Mouse (Mus musculus) MEL (cell line): ENCODE measurements around the gene Borcs7. TPM values are rescaled to one million over a fixed set of nuclear protein-coding genes. Genes with fewer than 3 reads are reported as not detected.

Experiments
- DNase-seq: peaks from one replicate; pipeline ENCODE4 v3.0.0; 2011; ENCODE audit warnings: low read depth, low spot score
- H3K27ac ChIP-seq: 2 replicates; pipeline ENCODE4 v1.5.1; 2012; ENCODE audit warnings: low read depth, mild to moderate bottlenecking, control low read depth, low read length, moderate library complexity; ENCODE audit not compliant: control insufficient read depth
- H3K27me3 ChIP-seq, 2 experiments: fragments of 150-350 bp in 1 of 2; sonication (generic) in 1 of 2; 2 replicates each; pipeline ENCODE4 v1.6.1; 2012; ENCODE audit warnings: low read length in 2 of 2, mild to moderate bottlenecking in 2 of 2, improper control_type of control experiment in 1 of 2, moderate library complexity in 1 of 2; ENCODE audit not compliant: insufficient read depth in 2 of 2, control insufficient read depth in 1 of 2
- H3K36me3 ChIP-seq, 2 experiments: 2 replicates each; pipeline ENCODE4 v1.6.1; 2012 to 2014; ENCODE audit warnings: low read length in 2 of 2, improper control_type of control experiment in 1 of 2, inconsistent platforms in 1 of 2, mild to moderate bottlenecking in 1 of 2; ENCODE audit not compliant: insufficient read depth in 2 of 2, control insufficient read depth in 1 of 2
- H3K4me1 ChIP-seq, 2 experiments: fragments of 150-350 bp in 1 of 2; sonication (generic) in 1 of 2; 2 replicates each; pipeline ENCODE4 v1.6.1; 2012; ENCODE audit warnings: low read length in 2 of 2, improper control_type of control experiment in 1 of 2, mild to moderate bottlenecking in 1 of 2; ENCODE audit not compliant: insufficient read depth in 2 of 2, control insufficient read depth in 1 of 2
- H3K4me3 ChIP-seq, 2 experiments: fragments of 150-350 bp in 1 of 2; sonication (generic) in 1 of 2; 2 replicates each; pipeline ENCODE4 v1.5.1; 2012; ENCODE audit warnings: low read depth in 2 of 2, low read length in 2 of 2, mild to moderate bottlenecking in 2 of 2, moderate library complexity in 2 of 2, control low read depth in 1 of 2, improper control_type of control experiment in 1 of 2; ENCODE audit not compliant: control insufficient read depth in 1 of 2, insufficient read depth in 1 of 2
- H3K79me2 ChIP-seq: 2 replicates; pipeline ENCODE4 v1.6.1; 2012; ENCODE audit warnings: mild to moderate bottlenecking, low read length, moderate library complexity; ENCODE audit not compliant: control insufficient read depth, poor library complexity, insufficient read depth
- H3K9ac ChIP-seq: 2 replicates; pipeline ENCODE4 v1.6.1; 2012; ENCODE audit warnings: low read depth, mild to moderate bottlenecking, control low read depth, low read length, moderate library complexity; ENCODE audit not compliant: control insufficient read depth, poor library complexity, severe bottlenecking
- H3K9me3 ChIP-seq: fragments of 150-350 bp; sonication (generic); replicated peaks from 2 replicates; pipeline ENCODE4 v1.6.1; 2012; ENCODE audit warnings: mild to moderate bottlenecking, low read length, improper control_type of control experiment, moderate library complexity; ENCODE audit not compliant: insufficient read depth
- ELF1 ChIP-seq: IDR thresholded peaks from 2 replicates; pipeline ENCODE4 v1.6.1; 2014; ENCODE audit warnings: low read depth, mild to moderate bottlenecking, inconsistent platforms, low read length, improper control_type of control experiment, moderate library complexity
- EP300 ChIP-seq, 2 experiments: IDR thresholded peaks; 2 replicates each; pipeline ENCODE4 v1.6.1; 2011; ENCODE audit warnings: improper control_type of control experiment in 2 of 2, low read length in 2 of 2, low read depth in 1 of 2, mild to moderate bottlenecking in 1 of 2
- ETS1 ChIP-seq: IDR thresholded peaks from 2 replicates; pipeline ENCODE4 v1.6.1; 2012; ENCODE audit warnings: low read depth, mild to moderate bottlenecking, inconsistent platforms, low read length, improper control_type of control experiment, moderate library complexity
- GATA1 ChIP-seq: IDR thresholded peaks from 2 replicates; pipeline ENCODE4 v1.6.1; 2011; ENCODE audit warnings: low read depth, low read length, improper control_type of control experiment
- JUND ChIP-seq: IDR thresholded peaks from 2 replicates; pipeline ENCODE4 v1.6.1; 2011; ENCODE audit warnings: low read depth, mild to moderate bottlenecking, improper control_type of control experiment, low read length
- KAT2A ChIP-seq: conservative IDR thresholded peaks from 2 replicates; pipeline ENCODE4 v1.6.1; 2012; ENCODE audit warnings: low read depth, low read length, improper control_type of control experiment, inconsistent platforms
- MAFK ChIP-seq: IDR thresholded peaks from 2 replicates; pipeline ENCODE4 v1.6.1; 2011; ENCODE audit warnings: low read depth, mild to moderate bottlenecking, low read length, improper control_type of control experiment, borderline replicate concordance
- MAX ChIP-seq: IDR thresholded peaks from 2 replicates; pipeline ENCODE4 v1.6.1; 2011; ENCODE audit warnings: low read length, improper control_type of control experiment
- MAZ ChIP-seq: IDR thresholded peaks from 2 replicates; pipeline ENCODE4 v1.6.1; 2012; ENCODE audit warnings: low read depth, mild to moderate bottlenecking, inconsistent platforms, low read length, improper control_type of control experiment
- MXI1 ChIP-seq: IDR thresholded peaks from 2 replicates; pipeline ENCODE4 v1.6.1; 2011; ENCODE audit warnings: mild to moderate bottlenecking, low read depth, low read length, improper control_type of control experiment
- MYB ChIP-seq: IDR thresholded peaks from 2 replicates; pipeline ENCODE4 v1.6.1; 2011; ENCODE audit warnings: mild to moderate bottlenecking, low read depth, low read length, improper control_type of control experiment
- POLR2AphosphoS5 ChIP-seq: IDR thresholded peaks from 2 replicates; pipeline ENCODE4 v1.6.1; 2012; ENCODE audit warnings: low read depth, borderline replicate concordance, mild to moderate bottlenecking, inconsistent platforms, low read length, moderate library complexity, mixed read lengths
- RAD21 ChIP-seq: IDR thresholded peaks from 2 replicates; pipeline ENCODE4 v1.6.1; 2011; ENCODE audit warnings: mild to moderate bottlenecking, low read depth, low read length, improper control_type of control experiment
- RCOR1 ChIP-seq: IDR thresholded peaks from 2 replicates; pipeline ENCODE4 v1.6.1; 2012; ENCODE audit warnings: low read depth, mild to moderate bottlenecking, inconsistent platforms, low read length, improper control_type of control experiment
- SMC3 ChIP-seq: IDR thresholded peaks from 2 replicates; pipeline ENCODE4 v1.6.1; 2011; ENCODE audit warnings: low read depth, low read length, improper control_type of control experiment
- TBP ChIP-seq: IDR thresholded peaks from 2 replicates; pipeline ENCODE4 v1.8.0; 2011; ENCODE audit warnings: low read depth, low read length, improper control_type of control experiment
- TCF12 ChIP-seq: IDR thresholded peaks from 2 replicates; pipeline ENCODE4 v1.6.1; 2014; ENCODE audit warnings: low read depth, mild to moderate bottlenecking, inconsistent platforms, low read length, improper control_type of control experiment, moderate library complexity
- UBTF ChIP-seq: IDR thresholded peaks from 2 replicates; pipeline ENCODE4 v1.6.1; 2012; ENCODE audit warnings: low read depth, mild to moderate bottlenecking, inconsistent platforms, low read length, improper control_type of control experiment, moderate library complexity, borderline replicate concordance; ENCODE audit not compliant: insufficient read depth
- USF1 ChIP-seq: IDR thresholded peaks from 2 replicates; pipeline ENCODE4 v1.6.1; 2014; ENCODE audit warnings: low read depth, mild to moderate bottlenecking, inconsistent platforms, low read length, improper control_type of control experiment, moderate library complexity
- ZC3H11A ChIP-seq: IDR thresholded peaks from 2 replicates; pipeline ENCODE4 v1.6.1; 2012; ENCODE audit warnings: low read depth, mild to moderate bottlenecking, inconsistent platforms, low read length, improper control_type of control experiment
- ZKSCAN1 ChIP-seq: IDR thresholded peaks from 2 replicates; pipeline ENCODE4 v1.6.1; 2012; ENCODE audit warnings: low read depth, mild to moderate bottlenecking, inconsistent platforms, low read length, improper control_type of control experiment, moderate library complexity
- ZMIZ1 ChIP-seq: IDR thresholded peaks from 2 replicates; pipeline ENCODE4 v1.6.1; 2012; ENCODE audit warnings: low read depth, mild to moderate bottlenecking, inconsistent platforms, low read length, improper control_type of control experiment, moderate library complexity
- polyA plus RNA-seq, 2 experiments: library from polyadenylated mRNA; stranded (reverse) in 1 of 2; unstranded in 1 of 2; fragments of >175 nt in 1 of 2; fragments of >200 nt in 1 of 2; gene quantifications; 2 replicates each; pipeline versions ENCODE4 v1.2.1 to v1.2.4; 2012; ENCODE audit warnings: low replicate concordance in 2 of 2, low read depth in 1 of 2; ENCODE audit not compliant: insufficient read length in 2 of 2, insufficient read depth in 1 of 2, missing spikeins in 1 of 2
- total RNA-seq: library from RNA; depleted of rRNA; stranded (reverse); fragments of 300-350 nt; gene quantifications from 2 replicates; pipeline ENCODE4 v1.2.3, GENCODE M21; 2012

The Borcs7 gene
- total and polyA plus RNA-seq, 3 experiments = 4.1 to 11.1 TPM; not detected in 1

DNA sequence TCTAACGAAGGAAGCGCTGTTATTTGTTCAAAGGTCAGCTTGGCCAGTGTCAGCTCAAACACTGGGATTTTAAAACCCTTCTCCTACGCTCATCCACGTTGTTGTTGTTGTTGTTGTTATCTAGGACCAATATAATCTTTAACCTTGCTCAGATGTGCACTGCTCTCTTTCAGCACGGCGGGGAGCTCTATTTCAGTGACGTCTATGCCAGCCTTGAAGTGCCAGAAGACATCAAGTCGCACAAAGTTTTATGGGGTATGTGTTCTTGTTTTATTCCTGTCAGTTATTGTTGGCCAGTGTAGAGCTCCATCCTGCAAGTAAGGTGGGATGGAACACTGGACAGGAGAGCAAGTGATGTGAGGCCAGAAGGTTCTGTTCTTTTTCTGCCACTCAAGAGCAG is 25.3 kb downstream of the Borcs7 start:
- Histone ChIP-seq H3K36me3 (peaks cover 0 to 14% of the 10 kb centered on the region in 2 experiments; a peak in 3 of 4 replicates), H3K4me1 (peaks cover 6 to 18% of the 10 kb centered on the region in 2 experiments), H3K27me3 (no peaks in the 10 kb centered on the region), H3K4me3 (no peak overlapping the region), H3K9ac (no peak overlapping the region), H3K27ac (no peak overlapping the region), H3K79me2 (no peaks in the 10 kb centered on the region), H3K9me3 (no peaks in the 10 kb centered on the region)
- no peak for DNase-seq
- no peak for TF ChIP-seq UBTF
- no peak for TF ChIP-seq TBP
- no peak for TF ChIP-seq USF1
- no peak for TF ChIP-seq POLR2AphosphoS5
- TF ChIP-seq RCOR1 = no peak
- TF ChIP-seq ZMIZ1 = no peak
- no peak for TF ChIP-seq ELF1
- TF ChIP-seq MXI1 = no peak
- no peak for TF ChIP-seq TCF12
- no peak for TF ChIP-seq MAX
- TF ChIP-seq EP300 (IDR thresholded peaks at IDR 0.05; ENCODE audit: low read depth in 1 of 2, low read length in 2 of 2) = no peak
- no peak for TF ChIP-seq RAD21
- TF ChIP-seq GATA1 = no peak
- no peak for TF ChIP-seq MAZ

DNA sequence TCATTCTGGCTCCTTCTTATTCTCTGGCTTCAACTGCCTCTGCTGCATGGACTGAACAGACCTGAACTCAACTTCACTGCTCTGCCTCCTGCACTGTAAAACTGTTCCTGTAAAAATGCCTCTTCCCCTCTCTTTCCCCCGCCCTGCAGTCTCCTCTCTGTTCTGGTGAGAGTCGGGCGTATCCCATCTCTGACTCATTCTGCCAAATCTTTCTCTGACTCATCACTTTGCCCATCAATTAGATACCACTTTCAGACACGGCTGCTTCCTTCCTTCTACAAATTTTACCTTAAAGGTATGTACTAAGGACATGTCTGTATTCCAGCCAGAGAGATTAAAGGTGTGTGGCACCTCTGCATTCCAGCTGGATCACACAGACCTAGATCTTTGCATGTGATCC is 28.4 kb downstream of the Borcs7 start:
- Histone ChIP-seq H3K4me3 (no peak overlapping the region), H3K9ac (no peak overlapping the region), H3K79me2 (no peaks in the 10 kb centered on the region), H3K9me3 (no peaks in the 10 kb centered on the region), H3K27me3 (no peaks in the 10 kb centered on the region), H3K36me3 (peaks cover 0 to 4% of the 10 kb centered on the region in 2 experiments; a peak in 2 of 4 replicates), H3K4me1 (peaks cover 0 to 6% of the 10 kb centered on the region in 2 experiments; a peak in 2 of 4 replicates), H3K27ac (no peak overlapping the region)
- DNase-seq = peak; percentile 65
- TF ChIP-seq ETS1 (peak; percentile 18; the same call in 1 of the 2 replicates), MAX (no peak), MAFK (no peak), ZKSCAN1 (no peak), ZC3H11A (no peak), EP300 (IDR thresholded peaks at IDR 0.05; ENCODE audit: low read depth in 1 of 2, low read length in 2 of 2) (peak in 1 of 2 experiments; percentile 66; a peak in 2 of 4 replicates), MXI1 (no peak), TBP (no peak), ZMIZ1 (no peak), SMC3 (no peak), KAT2A (no peak), MYB (no peak), RCOR1 (no peak), JUND (peak; percentile 57; the same call in 1 of the 2 replicates), TCF12 (no peak), RAD21 (no peak)
